Mouse (Mus musculus) CH12.LX (cell line): ENCODE results near the gene Rasl11b. TPM values are rescaled to one million over a fixed set of nuclear protein-coding genes. Genes with fewer than 3 reads are reported as not detected.

Source experiments
- DNase-seq: peaks from one replicate; pipeline ENCODE4 v3.0.0-alpha.2; 2013; ENCODE audit errors: extremely low read depth
- H3K27ac ChIP-seq: 2 replicates; pipeline ENCODE4 v1.5.1; 2012; ENCODE audit warnings: low read depth, mild to moderate bottlenecking, control low read depth, moderate library complexity; ENCODE audit not compliant: insufficient read depth
- H3K27me3 ChIP-seq: replicated peaks from 2 replicates; pipeline ENCODE3; 2012; ENCODE audit warnings: inconsistent platforms
- H3K36me3 ChIP-seq, 2 experiments: replicated peaks in 1 of 2; 2 replicates each; pipeline versions ENCODE3 to v1.6.1; 2012; ENCODE audit warnings: inconsistent platforms in 1 of 2, low read length in 1 of 2, mild to moderate bottlenecking in 1 of 2, mixed read lengths in 1 of 2, moderate library complexity in 1 of 2; ENCODE audit not compliant: control insufficient read depth in 1 of 2, insufficient read depth in 1 of 2
- H3K4me1 ChIP-seq, 2 experiments: 2 replicates each; pipeline ENCODE4 v1.6.1; 2012; ENCODE audit warnings: inconsistent platforms in 1 of 2, moderate library complexity in 1 of 2; ENCODE audit not compliant: insufficient read depth in 2 of 2, control insufficient read depth in 1 of 2
- H3K4me2 ChIP-seq: 2 replicates; pipeline ENCODE4 v1.6.1; 2012; ENCODE audit warnings: low read depth, mild to moderate bottlenecking, control low read depth; ENCODE audit not compliant: poor library complexity, insufficient read depth, severe bottlenecking
- H3K4me3 ChIP-seq, 3 experiments: fragments of 150-350 bp in 1 of 3; sonication (generic) in 1 of 3; replicated peaks in 1 of 3; 2 replicates each; pipeline versions ENCODE3 to v1.5.1; 2011 to 2012; ENCODE audit warnings: low read depth in 2 of 3, low read length in 2 of 3, mild to moderate bottlenecking in 2 of 3, moderate library complexity in 2 of 3, control low read depth in 1 of 3, improper control_type of control experiment in 1 of 3, inconsistent platforms in 1 of 3, mixed read lengths in 1 of 3; ENCODE audit not compliant: poor library complexity in 1 of 3
- H3K79me2 ChIP-seq: replicated peaks from 2 replicates; pipeline ENCODE4 v1.6.1; 2012; ENCODE audit warnings: mild to moderate bottlenecking, moderate library complexity; ENCODE audit not compliant: control insufficient read depth, poor library complexity, insufficient read depth, severe bottlenecking; ENCODE audit errors: extremely low read depth
- H3K9ac ChIP-seq: 2 replicates; pipeline ENCODE4 v1.6.1; 2012; ENCODE audit warnings: low read depth, mild to moderate bottlenecking, control low read depth, moderate library complexity; ENCODE audit not compliant: insufficient read depth
- H3K9me3 ChIP-seq: replicated peaks from 2 replicates; pipeline ENCODE3; 2012; ENCODE audit warnings: low read length, inconsistent platforms, mixed read lengths
- BHLHE40 ChIP-seq: IDR thresholded peaks from 2 replicates; pipeline ENCODE4 v1.6.1; 2011; ENCODE audit warnings: mild to moderate bottlenecking, low read depth, low read length, improper control_type of control experiment
- CHD1 ChIP-seq: IDR thresholded peaks from 2 replicates; pipeline ENCODE4 v1.6.1; 2012; ENCODE audit warnings: low read depth, low read length, improper control_type of control experiment, inconsistent platforms
- CHD2 ChIP-seq: IDR thresholded peaks from 2 replicates; pipeline ENCODE4 v1.6.1; 2011; ENCODE audit warnings: low read length, improper control_type of control experiment
- CTCF ChIP-seq, 2 experiments: IDR thresholded peaks in 1 of 2; conservative IDR thresholded peaks in 1 of 2; 2 replicates each; pipeline ENCODE4 v1.5.1; 2011 to 2012; ENCODE audit warnings: low read depth in 2 of 2, low read length in 2 of 2, improper control_type of control experiment in 1 of 2, inconsistent platforms in 1 of 2, mild to moderate bottlenecking in 1 of 2, moderate library complexity in 1 of 2
- ETS1 ChIP-seq: conservative IDR thresholded peaks from 2 replicates; pipeline ENCODE4 v1.6.1; 2012; ENCODE audit warnings: low read depth, mild to moderate bottlenecking, inconsistent platforms, low read length, improper control_type of control experiment, moderate library complexity
- GABPA ChIP-seq: IDR thresholded peaks from 2 replicates; pipeline ENCODE4 v1.6.1; 2012; ENCODE audit warnings: low read depth, low read length, improper control_type of control experiment, inconsistent platforms; ENCODE audit not compliant: insufficient replicate concordance
- HCFC1 ChIP-seq: IDR thresholded peaks from 2 replicates; pipeline ENCODE4 v1.6.1; 2012; ENCODE audit warnings: low read depth, mild to moderate bottlenecking, inconsistent platforms, low read length, improper control_type of control experiment
- IRF4 ChIP-seq: IDR thresholded peaks from 2 replicates; pipeline ENCODE4 v1.6.1; 2014; ENCODE audit warnings: low read depth, mild to moderate bottlenecking, inconsistent platforms, low read length, improper control_type of control experiment
- JUND ChIP-seq: conservative IDR thresholded peaks from 2 replicates; pipeline ENCODE4 v1.6.1; 2011; ENCODE audit warnings: low read depth, low read length, improper control_type of control experiment
- KAT2A ChIP-seq: IDR thresholded peaks from 2 replicates; pipeline ENCODE4 v1.6.1; 2012; ENCODE audit warnings: low read length, improper control_type of control experiment, inconsistent platforms; ENCODE audit not compliant: insufficient replicate concordance
- MEF2A ChIP-seq: IDR thresholded peaks from 2 replicates; pipeline ENCODE4 v1.6.1; 2014; ENCODE audit warnings: low read depth, mild to moderate bottlenecking, inconsistent platforms, low read length, improper control_type of control experiment, borderline replicate concordance
- MXI1 ChIP-seq: IDR thresholded peaks from 2 replicates; pipeline ENCODE4 v1.6.1; 2011; ENCODE audit warnings: mild to moderate bottlenecking, low read depth, low read length, improper control_type of control experiment
- POLR2A ChIP-seq: IDR thresholded peaks from 2 replicates; pipeline ENCODE4 v1.6.1; 2011; ENCODE audit warnings: low read depth, mild to moderate bottlenecking, improper control_type of control experiment, low read length
- RCOR1 ChIP-seq: conservative IDR thresholded peaks from 2 replicates; pipeline ENCODE4 v1.6.1; 2012; ENCODE audit warnings: low read depth, mild to moderate bottlenecking, inconsistent platforms, low read length, improper control_type of control experiment
- SMC3 ChIP-seq: IDR thresholded peaks from 2 replicates; pipeline ENCODE4 v1.6.1; 2011; ENCODE audit warnings: low read depth, low read length, improper control_type of control experiment
- TBP ChIP-seq: conservative IDR thresholded peaks from 2 replicates; pipeline ENCODE4 v1.6.1; 2011; ENCODE audit warnings: low read depth, low read length, improper control_type of control experiment
- USF1 ChIP-seq: IDR thresholded peaks from 2 replicates; pipeline ENCODE4 v1.6.1; 2014; ENCODE audit warnings: low read depth, mild to moderate bottlenecking, inconsistent platforms, low read length, improper control_type of control experiment
- USF2 ChIP-seq: conservative IDR thresholded peaks from 2 replicates; pipeline ENCODE4 v1.6.1; 2011; ENCODE audit warnings: low read depth, low read length, improper control_type of control experiment
- ZC3H11A ChIP-seq: IDR thresholded peaks from 2 replicates; pipeline ENCODE4 v1.6.1; 2012; ENCODE audit warnings: low read depth, mild to moderate bottlenecking, inconsistent platforms, low read length, improper control_type of control experiment
- ZMIZ1 ChIP-seq: IDR thresholded peaks from 2 replicates; pipeline ENCODE4 v1.6.1; 2012; ENCODE audit warnings: low read depth, mild to moderate bottlenecking, inconsistent platforms, low read length, improper control_type of control experiment
- dilution Hi-C: fragments of 300-500 bp; cut with MboI; formaldehyde crosslinking; loops from 2 replicates; pipeline ENCODE4 v1.14.3; 2020; ENCODE audit warnings: low sequenced_read_pairs; ENCODE audit not compliant: extremely low pct_unique_long_range_greater_than_20kb, extremely low pct_ligation_motif_present
- in situ Hi-C: fragments of 300-500 bp; cut with MboI; formaldehyde crosslinking; loops from 3 replicates; pipeline ENCODE4 v1.14.3; 2019; ENCODE audit warnings: low sequenced_read_pairs, low pct_ligation_motif_present, low pct_unique_long_range_greater_than_20kb, mixed read lengths
- polyA plus RNA-seq: library from polyadenylated mRNA; unstranded; fragments of >175 nt; gene quantifications from 2 replicates; pipeline ENCODE4 v1.2.1, GENCODE M21; 2012; ENCODE audit warnings: low read depth; ENCODE audit not compliant: insufficient read length
- total RNA-seq, 2 experiments: library from RNA; depleted of rRNA; stranded (reverse); fragments of 300-350 nt in 1 of 2; fragments of >200 nt in 1 of 2; gene quantifications; 2 replicates each; pipeline ENCODE4 v1.2.3; 2012 to 2014

Rasl11b gene
- total and polyA plus RNA-seq, 3 experiments: 0.21 to 2.7 (median 0.60) TPM

DNA sequence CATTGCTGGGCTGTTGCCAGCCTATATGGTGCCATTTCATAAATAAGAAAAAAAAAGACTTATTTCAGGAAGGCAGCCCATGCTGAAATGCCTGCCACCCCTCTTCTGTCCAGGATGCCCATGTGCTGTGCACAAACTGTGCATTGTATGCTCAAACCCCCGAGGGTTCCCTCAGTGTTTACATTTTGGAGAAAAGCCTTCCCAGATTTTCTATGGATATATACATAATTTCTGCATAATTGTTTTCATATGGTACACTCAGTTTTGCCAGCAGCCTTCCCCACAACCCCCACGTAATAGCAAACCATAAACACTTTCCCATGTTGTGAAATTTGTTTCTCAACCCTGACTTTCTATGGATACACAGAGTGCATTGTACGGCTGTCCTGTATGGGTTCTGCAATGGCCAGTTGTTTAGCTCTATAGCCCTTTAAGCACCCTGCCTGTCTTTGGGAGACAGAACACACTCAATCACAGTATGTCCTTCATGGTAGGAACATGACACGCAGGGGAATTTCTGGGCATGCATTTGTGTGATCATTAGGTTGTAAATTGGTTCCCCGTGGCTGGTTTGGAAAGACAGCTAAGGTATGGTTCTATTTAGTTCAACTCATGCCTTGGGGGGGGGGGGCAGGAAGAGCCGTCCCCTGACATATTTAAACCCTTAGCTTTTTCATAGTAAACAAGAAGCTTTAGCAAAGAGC is 36.0 kb upstream of the Rasl11b start:
- Histone ChIP-seq H3K4me2 (no peak overlapping the region), H3K9ac (no peak overlapping the region), H3K27me3 (no peaks in the 10 kb centered on the region), H3K79me2 (no peaks in the 10 kb centered on the region), H3K36me3 (no peaks in the 10 kb centered on the region), H3K27ac (no peak overlapping the region), H3K4me3 (no peak overlapping the region), H3K4me1 (peaks cover 2 to 46% of the 10 kb centered on the region in 2 experiments; a peak in 2 of 4 replicates), H3K9me3 (peaks cover 2% of the 10 kb centered on the region)
- TF ChIP-seq ZMIZ1 (no peak), MEF2A (no peak), SMC3 (no peak), KAT2A (no peak), TBP (no peak), RCOR1 (no peak), GABPA (no peak), USF2 (no peak), POLR2A (no peak), HCFC1 (no peak), ETS1 (no peak), IRF4 (no peak), JUND (no peak), USF1 (no peak), CHD2 (no peak), ZC3H11A (no peak), BHLHE40 (no peak), CHD1 (no peak), MXI1 (no peak)
- DNase-seq: no peak
- in situ Hi-C loops (no loop called here), dilution Hi-C loops (no loop called here)

DNA sequence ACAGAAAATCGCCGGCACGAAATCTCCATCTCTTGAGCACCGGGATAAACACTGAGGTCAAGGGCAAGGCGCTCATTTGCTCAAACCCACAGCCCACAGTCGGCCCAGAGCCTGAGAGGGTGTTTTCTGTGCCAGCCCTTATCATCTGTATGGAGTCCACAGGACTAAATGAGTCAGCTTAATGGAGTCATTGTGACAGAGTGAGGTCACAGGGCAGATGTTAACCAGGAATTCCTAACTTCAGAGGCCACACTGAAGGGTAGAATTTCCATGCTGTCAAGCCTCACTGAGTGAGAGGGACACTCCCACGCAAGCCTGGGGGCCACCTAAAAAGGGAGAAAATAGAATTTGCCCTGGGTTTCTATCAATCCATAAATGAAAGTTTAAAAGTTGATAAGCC is 35.2 kb upstream of the Rasl11b start:
- H3K4me3 ChIP-seq: no peak overlapping the region
- peak; percentile 23 for DNase-seq
- H3K4me2 ChIP-seq: no peak overlapping the region
- H3K27ac ChIP-seq: no peak overlapping the region
- peaks cover 2 to 46% of the 10 kb centered on the region in 2 experiments; a peak in 2 of 4 replicates for H3K4me1 ChIP-seq
- in situ Hi-C loops: no loop called here
- H3K9me3 ChIP-seq: peaks cover 2% of the 10 kb centered on the region
- H3K79me2 ChIP-seq: no peaks in the 10 kb centered on the region
- no peaks in the 10 kb centered on the region for H3K27me3 ChIP-seq
- TF ChIP-seq ETS1: peak; percentile 28; the same call in 1 of the 2 replicates
- TF ChIP-seq CTCF (conservative IDR thresholded peaks at IDR 0.05 in 1 of 2, IDR thresholded peaks at IDR 0.05 in 1 of 2; ENCODE audit: low read depth in 2 of 2, low read length in 2 of 2): no peak
- dilution Hi-C loops: no loop called here
- H3K36me3 ChIP-seq: no peaks in the 10 kb centered on the region
- no peak overlapping the region for H3K9ac ChIP-seq
